Mouse (Mus musculus): Measurements from ENCODE around the gene Col8a2. TPM values are rescaled to one million over a fixed set of nuclear protein-coding genes. Genes with fewer than 3 reads are reported as not detected.
A peak's percentile ranks its signal among the peaks of the same experiment; 100 is the strongest.

The Col8a2 gene
- polyA plus RNA-seq, 1 experiment: not detected

- peaks cover 5% of the 10 kb centered on the region; the same call in 1 of the 2 replicates for H3K9me3 ChIP-seq (ENCODE audit: control insufficient read depth, low read length)
- H3K27me3 ChIP-seq (ENCODE audit: control insufficient read depth): peaks cover 14% of the 10 kb centered on the region
- peaks cover 26% of the 10 kb centered on the region for H3K4me1 ChIP-seq (ENCODE audit: control insufficient read depth)
- peaks cover 49% of the 10 kb centered on the region for H3K36me3 ChIP-seq (ENCODE audit: control insufficient read depth)
- no peak for TF ChIP-seq GATA1 (IDR thresholded peaks at IDR 0.05; ENCODE audit: low read length)
- TF ChIP-seq TAL1 (IDR thresholded peaks at IDR 0.05; ENCODE audit: low read length): no peak
- no peak overlapping the region for H3K4me3 ChIP-seq (replicated peaks)
Measured at GRCm38 (mm10) chr4:126319806-126320205, 33.2 kb downstream of the Col8a2 start.

GRCm38 (mm10) chr4:126321111-126321853, 34.7 kb downstream of the Col8a2 start, which contains the start of gene Adprhl2:
Adprhl2 (minus strand) TSS chr4:126321703.
- Histone ChIP-seq H3K36me3 (ENCODE audit: control insufficient read depth) (peaks cover 36% of the 10 kb centered on the region), H3K9me3 (ENCODE audit: control insufficient read depth, low read length) (peaks cover 5% of the 10 kb centered on the region; the same call in 1 of the 2 replicates), H3K4me3 (replicated peaks) (peak within 1 kb of the TSS; percentile 82), H3K4me1 (ENCODE audit: control insufficient read depth) (peaks cover 38% of the 10 kb centered on the region), H3K27me3 (ENCODE audit: control insufficient read depth) (peaks cover 14% of the 10 kb centered on the region)
- TF ChIP-seq GATA1 (IDR thresholded peaks at IDR 0.05; ENCODE audit: low read length) (no peak), TAL1 (IDR thresholded peaks at IDR 0.05; ENCODE audit: low read length) (no peak)

GRCm38 (mm10) chr4:126321854-126322511, 35.4 kb downstream of the Col8a2 start:
- Histone ChIP-seq H3K9me3 (ENCODE audit: control insufficient read depth, low read length) (peaks cover 5% of the 10 kb centered on the region; the same call in 1 of the 2 replicates), H3K4me3 (replicated peaks) (peak overlapping the region; percentile 82), H3K36me3 (ENCODE audit: control insufficient read depth) (peaks cover 29% of the 10 kb centered on the region), H3K4me1 (ENCODE audit: control insufficient read depth) (peaks cover 38% of the 10 kb centered on the region), H3K27me3 (ENCODE audit: control insufficient read depth) (peaks cover 14% of the 10 kb centered on the region)
- TF ChIP-seq TAL1 (IDR thresholded peaks at IDR 0.05; ENCODE audit: low read length): no peak
- TF ChIP-seq GATA1 (IDR thresholded peaks at IDR 0.05; ENCODE audit: low read length): no peak

- no peak overlapping the region for H3K4me3 ChIP-seq (replicated peaks)
- TF ChIP-seq GATA1 (IDR thresholded peaks at IDR 0.05; ENCODE audit: low read length) (no peak), TAL1 (IDR thresholded peaks at IDR 0.05; ENCODE audit: low read length) (no peak)
- peaks cover 17% of the 10 kb centered on the region for H3K27me3 ChIP-seq (ENCODE audit: control insufficient read depth)
- H3K4me1 ChIP-seq (ENCODE audit: control insufficient read depth): peaks cover 38% of the 10 kb centered on the region
- peaks cover 22% of the 10 kb centered on the region for H3K36me3 ChIP-seq (ENCODE audit: control insufficient read depth)
- peaks cover 5% of the 10 kb centered on the region; the same call in 1 of the 2 replicates for H3K9me3 ChIP-seq (ENCODE audit: control insufficient read depth, low read length)
Measured at GRCm38 (mm10) chr4:126322646-126323045, 36.1 kb downstream of the Col8a2 start.

- Histone ChIP-seq H3K36me3 (ENCODE audit: control insufficient read depth) (peaks cover 2% of the 10 kb centered on the region), H3K4me1 (ENCODE audit: control insufficient read depth) (peaks cover 35% of the 10 kb centered on the region)
- TF ChIP-seq TAL1 (IDR thresholded peaks at IDR 0.05; ENCODE audit: low read length): no peak
Measured at GRCm38 (mm10) chr4:126324861-126325260, 38.3 kb downstream of the Col8a2 start.

GRCm38 (mm10) chr4:126325281-126325861, 38.8 kb downstream of the Col8a2 start, which contains the start of gene Tekt2:
Tekt2 (minus strand) TSS chr4:126325688.
- TF ChIP-seq GATA1 (IDR thresholded peaks at IDR 0.05; ENCODE audit: low read length): no peak
- no peak for TF ChIP-seq TAL1 (IDR thresholded peaks at IDR 0.05; ENCODE audit: low read length)
- peaks cover 31% of the 10 kb centered on the region for H3K4me1 ChIP-seq (ENCODE audit: control insufficient read depth)
- peaks cover 5% of the 10 kb centered on the region; the same call in 1 of the 2 replicates for H3K9me3 ChIP-seq (ENCODE audit: control insufficient read depth, low read length)
- peak within 1 kb of the TSS; percentile 52 for H3K4me3 ChIP-seq (replicated peaks)
- no peaks in the 10 kb centered on the region for H3K36me3 ChIP-seq (ENCODE audit: control insufficient read depth)
- peaks cover 17% of the 10 kb centered on the region for H3K27me3 ChIP-seq (ENCODE audit: control insufficient read depth)

More at GRCm38 (mm10) chr4:126324861-126325260, 38.3 kb downstream of the Col8a2 start:
- peaks cover 5% of the 10 kb centered on the region; the same call in 1 of the 2 replicates for H3K9me3 ChIP-seq (ENCODE audit: control insufficient read depth, low read length)
- peaks cover 17% of the 10 kb centered on the region for H3K27me3 ChIP-seq (ENCODE audit: control insufficient read depth)
- no peak overlapping the region for H3K4me3 ChIP-seq (replicated peaks)

- Histone ChIP-seq H3K4me3 (replicated peaks) (no peak overlapping the region), H3K9me3 (ENCODE audit: control insufficient read depth, low read length) (peaks cover 5% of the 10 kb centered on the region; the same call in 1 of the 2 replicates), H3K36me3 (ENCODE audit: control insufficient read depth) (no peaks in the 10 kb centered on the region), H3K4me1 (ENCODE audit: control insufficient read depth) (peaks cover 25% of the 10 kb centered on the region), H3K27me3 (ENCODE audit: control insufficient read depth) (peaks cover 17% of the 10 kb centered on the region)
- TF ChIP-seq GATA1 (IDR thresholded peaks at IDR 0.05; ENCODE audit: low read length) (no peak), TAL1 (IDR thresholded peaks at IDR 0.05; ENCODE audit: low read length) (no peak)
Measured at GRCm38 (mm10) chr4:126326036-126326435, 39.4 kb downstream of the Col8a2 start.

GRCm38 (mm10) chr4:126330295-126330694, 43.7 kb downstream of the Col8a2 start:
- Histone ChIP-seq H3K27me3 (ENCODE audit: control insufficient read depth) (peaks cover 2% of the 10 kb centered on the region; the same call in 1 of the 2 replicates), H3K4me1 (ENCODE audit: control insufficient read depth) (peaks cover 7% of the 10 kb centered on the region), H3K36me3 (ENCODE audit: control insufficient read depth) (no peaks in the 10 kb centered on the region), H3K9me3 (ENCODE audit: control insufficient read depth, low read length) (no peaks in the 10 kb centered on the region), H3K4me3 (replicated peaks) (no peak overlapping the region)
- no peak for TF ChIP-seq TAL1 (IDR thresholded peaks at IDR 0.05; ENCODE audit: low read length)
- TF ChIP-seq GATA1 (IDR thresholded peaks at IDR 0.05; ENCODE audit: low read length): no peak

- H3K4me1 ChIP-seq (ENCODE audit: control insufficient read depth): no peaks in the 10 kb centered on the region
- no peaks in the 10 kb centered on the region for H3K9me3 ChIP-seq (ENCODE audit: control insufficient read depth, low read length)
- TF ChIP-seq GATA1 (IDR thresholded peaks at IDR 0.05; ENCODE audit: low read length): no peak
- TF ChIP-seq TAL1 (IDR thresholded peaks at IDR 0.05; ENCODE audit: low read length): no peak
Measured at GRCm38 (mm10) chr4:126331751-126332150, 45.2 kb downstream of the Col8a2 start.

More at GRCm38 (mm10) chr4:126331751-126332150, 45.2 kb downstream of the Col8a2 start:
- Histone ChIP-seq H3K36me3 (ENCODE audit: control insufficient read depth) (no peaks in the 10 kb centered on the region), H3K27me3 (ENCODE audit: control insufficient read depth) (0 out of 2 replicates have a peak, but pooled peaks cover 2% of the 10 kb centered on the region), H3K4me3 (replicated peaks) (no peak overlapping the region)
